Mouse (Mus musculus): ENCODE measurements around the gene Hecw2. TPM values are rescaled to one million over a fixed set of nuclear protein-coding genes. Genes with fewer than 3 reads are reported as not detected.
A peak's percentile ranks its signal among the peaks of the same experiment; 100 is the strongest.

Gene Hecw2
- 8.0 and 8.3 TPM in 2 replicates for polyA plus RNA-seq (2016; fragmentation: Nextera tagmentation; extraction: Ambion mirVana)

DNA sequence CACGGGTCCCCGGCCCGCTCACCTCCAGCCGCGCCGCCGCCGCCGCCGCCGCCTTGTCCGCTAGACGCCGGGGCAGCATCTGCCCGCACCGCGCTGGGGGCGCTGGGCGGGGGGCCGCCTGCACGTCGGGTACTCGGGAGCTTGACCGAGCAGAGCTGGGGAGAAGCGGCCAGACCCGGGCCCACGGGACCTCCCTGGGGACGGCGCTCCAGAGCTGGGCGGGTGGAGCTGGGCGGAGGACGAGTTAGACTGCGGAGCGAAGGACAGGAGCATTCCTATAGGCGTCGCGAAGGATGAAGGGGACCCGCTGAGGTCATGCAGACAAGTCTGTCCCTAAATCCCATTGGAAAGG is at the start of gene Hecw2:
Gene Hecw2, minus strand, starts transcription at position 215 of the 352 bp plus-strand sequence.
- 0 out of 2 replicates have a peak, but pooled peaks cover 4% of the 10 kb centered on the region for H3K4me1 ChIP-seq
- peak within 1 kb of the TSS; percentile 87 for H3K9ac ChIP-seq
- ATAC-seq (ENCODE audit: low FRiP score, low read depth), result peak; percentile 91
- no peaks in the 10 kb centered on the region for H3K36me3 ChIP-seq
- H3K4me2 ChIP-seq (replicated peaks), result peak within 1 kb of the TSS; percentile 71
- H3K27me3 ChIP-seq (replicated peaks), result no peaks in the 10 kb centered on the region
- H3K9me3 ChIP-seq, result no peaks in the 10 kb centered on the region
- H3K27ac ChIP-seq, result peak within 1 kb of the TSS; percentile 86
- H3K4me3 ChIP-seq, result peak within 1 kb of the TSS; percentile 80
- WGBS, result under 1% methylated on average over 38 of the region's 38 CpGs

DNA sequence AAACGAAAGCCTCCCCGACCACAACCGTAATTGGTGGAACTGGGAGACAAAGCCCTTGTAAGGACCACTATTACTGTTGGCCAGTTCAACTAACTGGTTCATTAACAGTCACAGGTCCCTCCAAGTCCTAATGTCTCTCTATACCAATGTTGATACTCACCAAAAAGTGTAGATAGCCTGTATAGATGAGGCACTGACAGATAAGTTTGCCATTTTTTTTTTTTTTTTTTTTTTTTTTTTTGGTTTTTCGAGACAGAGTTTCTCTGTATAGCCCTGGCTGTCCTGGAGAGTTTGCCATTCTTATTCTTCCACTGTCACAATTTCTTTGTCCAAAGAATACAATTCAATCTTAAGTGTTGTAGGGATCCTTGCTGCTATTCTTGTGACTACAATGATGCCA is 47.8 kb upstream of the Hecw2 start:
- Histone ChIP-seq H3K4me2 (replicated peaks) (no peak overlapping the region), H3K9me3 (no peaks in the 10 kb centered on the region), H3K4me1 (no peaks in the 10 kb centered on the region), H3K27me3 (replicated peaks) (no peaks in the 10 kb centered on the region), H3K9ac (no peak overlapping the region), H3K36me3 (no peaks in the 10 kb centered on the region), H3K4me3 (no peak overlapping the region), H3K27ac (no peak overlapping the region)
- no peak for ATAC-seq (ENCODE audit: low FRiP score, low read depth)
- 94% methylated on average over 4 of the region's 4 CpGs for WGBS

GRCm38 (mm10) chr1:54220273-54220672 is 25.3 kb upstream of the Hecw2 start:
- Histone ChIP-seq H3K4me2 (replicated peaks) (no peak overlapping the region), H3K27ac (no peak overlapping the region), H3K4me1 (no peaks in the 10 kb centered on the region), H3K27me3 (replicated peaks) (no peaks in the 10 kb centered on the region), H3K9ac (no peak overlapping the region), H3K4me3 (no peak overlapping the region), H3K36me3 (no peaks in the 10 kb centered on the region), H3K9me3 (no peaks in the 10 kb centered on the region)
- WGBS, result 94% methylated on average over 3 of the region's 3 CpGs
- no peak for ATAC-seq (ENCODE audit: low FRiP score, low read depth)

DNA sequence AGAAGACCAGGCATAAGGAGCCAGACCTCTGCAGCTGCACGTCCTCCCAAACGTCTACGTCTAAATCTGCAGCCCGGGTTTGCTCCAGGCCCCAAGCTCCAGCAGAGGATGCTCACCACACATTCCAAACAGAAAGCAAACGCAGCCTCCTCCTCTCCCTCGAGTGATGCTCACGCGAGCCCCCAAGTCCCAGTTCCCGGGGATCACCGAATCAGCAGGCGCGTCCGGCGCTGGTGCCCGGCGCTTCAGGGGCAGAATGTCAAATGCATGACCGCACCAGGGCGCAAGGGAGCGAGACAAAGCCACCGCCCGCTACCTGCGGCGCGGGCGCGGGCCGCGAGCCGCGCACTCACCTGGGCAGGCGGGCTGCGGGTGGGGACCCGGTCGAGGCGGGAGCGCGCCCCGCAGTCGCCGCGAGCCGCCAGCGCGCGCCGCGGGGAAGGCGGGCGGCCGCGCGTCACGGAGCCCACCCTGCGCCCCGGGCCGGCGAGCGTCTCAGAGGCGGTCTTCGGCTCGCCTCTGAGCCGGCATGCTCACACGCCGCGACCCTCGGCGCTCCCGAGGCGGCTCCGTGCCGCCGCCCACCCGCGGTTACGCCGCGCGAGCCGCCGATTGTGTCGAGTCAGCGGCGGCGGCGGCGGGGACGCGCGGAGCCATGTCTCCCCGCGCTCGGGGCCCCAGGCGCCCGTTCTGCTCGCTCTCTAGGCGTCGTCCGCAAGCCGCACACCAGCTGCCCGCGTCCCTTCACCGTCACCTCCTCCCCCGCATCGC is 600 bp downstream of the Hecw2 start:
- Histone ChIP-seq H3K4me1 (0 out of 2 replicates have a peak, but pooled peaks cover 4% of the 10 kb centered on the region), H3K4me3 (peak overlapping the region; percentile 80), H3K4me2 (replicated peaks) (peak overlapping the region; percentile 71), H3K27me3 (replicated peaks) (no peaks in the 10 kb centered on the region), H3K9ac (peak overlapping the region; percentile 87), H3K36me3 (no peaks in the 10 kb centered on the region), H3K9me3 (no peaks in the 10 kb centered on the region), H3K27ac (peak overlapping the region; percentile 86)
- under 1% methylated on average over 102 of the region's 104 CpGs for WGBS
- ATAC-seq (ENCODE audit: low FRiP score, low read depth), result peak; percentile 91

DNA sequence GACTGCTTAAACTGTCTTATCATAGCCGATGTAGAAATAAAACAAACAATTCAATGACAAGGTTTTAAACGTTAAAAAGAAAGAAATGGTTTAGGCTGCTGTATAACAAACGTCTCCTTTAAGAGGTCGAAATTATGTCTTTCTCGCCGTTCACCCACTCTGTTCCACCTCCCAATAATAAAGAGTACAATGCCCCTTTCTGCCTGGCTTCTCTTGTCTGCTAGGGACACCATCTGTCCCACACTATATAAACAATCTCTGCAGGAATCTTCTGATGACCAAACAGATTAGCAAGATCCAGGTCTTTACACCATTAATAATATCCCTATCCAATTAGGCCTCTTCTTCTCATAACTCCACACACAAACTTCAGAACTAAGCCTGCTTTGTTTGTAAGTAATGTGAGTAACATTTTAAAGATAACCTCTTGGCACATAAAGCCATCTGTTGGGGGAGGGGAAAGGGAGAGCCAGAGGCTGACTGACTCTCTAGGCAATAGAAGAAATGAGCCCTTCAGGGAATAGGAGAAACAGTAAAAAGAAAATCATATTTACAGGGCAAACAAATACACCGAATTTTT is 1.7 kb downstream of the Hecw2 start:
- H3K4me3 ChIP-seq, result no peak overlapping the region; the same call in 1 of the 2 replicates
- no peaks in the 10 kb centered on the region for H3K9me3 ChIP-seq
- no peak overlapping the region for H3K9ac ChIP-seq
- peak overlapping the region; percentile 71 for H3K4me2 ChIP-seq (replicated peaks)
- H3K27me3 ChIP-seq (replicated peaks), result no peaks in the 10 kb centered on the region
- H3K27ac ChIP-seq, result no peak overlapping the region
- 19% methylated on average over 7 of the region's 7 CpGs for WGBS
- 0 out of 2 replicates have a peak, but pooled peaks cover 4% of the 10 kb centered on the region for H3K4me1 ChIP-seq
- no peak for ATAC-seq (ENCODE audit: low FRiP score, low read depth)
- H3K36me3 ChIP-seq, result no peaks in the 10 kb centered on the region

DNA sequence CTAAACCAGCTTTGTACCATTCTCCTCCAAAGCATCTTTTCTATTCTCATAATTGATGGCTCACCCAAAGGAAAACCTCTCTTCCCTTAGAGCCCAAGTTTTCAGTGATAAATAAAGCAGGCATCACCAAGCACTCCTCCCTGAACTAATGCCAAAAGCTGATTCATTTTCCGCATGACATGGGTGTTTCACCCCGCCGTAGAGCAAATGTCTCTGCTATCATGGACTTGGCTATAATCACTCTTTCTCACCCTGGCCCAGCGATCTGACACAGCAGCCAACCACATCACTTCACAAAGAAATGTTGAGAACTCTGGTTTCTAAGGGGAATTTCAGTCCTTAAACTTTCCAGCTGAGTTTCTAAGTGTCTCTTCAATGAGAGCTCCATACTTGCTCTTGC is 7.4 kb downstream of the Hecw2 start:
- Histone ChIP-seq H3K27me3 (replicated peaks) (no peaks in the 10 kb centered on the region), H3K4me2 (replicated peaks) (no peak overlapping the region), H3K4me1 (0 out of 2 replicates have a peak, but pooled peaks cover 2% of the 10 kb centered on the region), H3K9ac (no peak overlapping the region), H3K4me3 (no peak overlapping the region), H3K36me3 (no peaks in the 10 kb centered on the region), H3K9me3 (no peaks in the 10 kb centered on the region), H3K27ac (no peak overlapping the region)
- 78% methylated on average over 4 of the region's 4 CpGs for WGBS
- no peak for ATAC-seq (ENCODE audit: low FRiP score, low read depth)

DNA sequence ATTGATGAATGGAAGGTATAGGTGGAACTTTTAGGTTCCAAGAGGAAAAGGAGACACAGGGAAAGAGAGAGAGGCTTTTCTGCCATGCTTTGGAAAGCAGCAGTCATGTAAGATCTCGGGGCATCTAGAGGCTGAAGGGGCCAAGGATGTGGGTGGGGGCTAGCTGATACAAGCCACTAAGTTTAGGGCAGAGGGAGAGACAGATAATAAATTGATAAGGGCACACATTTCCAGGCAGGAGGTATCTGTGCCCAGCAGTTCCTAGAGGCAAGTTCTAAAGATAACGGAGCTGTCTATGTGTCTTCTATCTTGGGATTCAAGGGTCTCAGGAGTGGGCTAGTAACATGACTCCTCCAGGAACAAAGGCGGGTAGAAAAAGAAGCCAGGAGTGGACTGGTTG is 8.6 kb downstream of the Hecw2 start:
- H3K4me1 ChIP-seq, result no peaks in the 10 kb centered on the region
- no peaks in the 10 kb centered on the region for H3K36me3 ChIP-seq
- WGBS, result 62% methylated on average over 3 of the region's 3 CpGs
- H3K4me2 ChIP-seq (replicated peaks), result no peak overlapping the region
- ATAC-seq (ENCODE audit: low FRiP score, low read depth), result no peak
- H3K9me3 ChIP-seq, result no peaks in the 10 kb centered on the region
- H3K4me3 ChIP-seq, result no peak overlapping the region
- H3K9ac ChIP-seq, result no peak overlapping the region
- no peaks in the 10 kb centered on the region for H3K27me3 ChIP-seq (replicated peaks)
- H3K27ac ChIP-seq, result no peak overlapping the region

DNA sequence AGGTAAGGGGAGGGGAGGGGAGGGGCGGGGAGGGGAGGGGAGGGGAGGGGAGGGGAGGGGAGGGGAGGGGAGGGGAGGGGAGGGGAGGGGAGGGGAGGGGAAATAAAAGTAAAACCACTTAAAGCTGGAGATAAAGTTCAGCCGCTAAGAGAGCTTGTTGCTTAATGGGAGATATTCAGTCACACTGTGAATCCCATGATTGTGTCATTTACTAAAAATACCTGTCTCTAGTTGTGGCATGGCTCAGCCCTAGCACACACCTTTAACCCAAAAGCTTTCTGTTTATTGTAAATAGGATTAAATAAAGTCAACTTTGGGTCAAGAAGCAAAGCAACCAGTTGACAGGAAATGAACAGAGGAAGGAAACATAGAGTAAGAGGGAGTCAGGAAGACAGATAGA is 14.3 kb downstream of the Hecw2 start:
- H3K9ac ChIP-seq, result no peak overlapping the region
- H3K27ac ChIP-seq, result no peak overlapping the region
- no peak overlapping the region for H3K4me2 ChIP-seq (replicated peaks)
- H3K36me3 ChIP-seq, result no peaks in the 10 kb centered on the region
- no peaks in the 10 kb centered on the region for H3K27me3 ChIP-seq (replicated peaks)
- H3K4me3 ChIP-seq, result no peak overlapping the region
- 70% methylated on average over 1 of the region's 2 CpGs for WGBS
- H3K9me3 ChIP-seq, result no peaks in the 10 kb centered on the region
- no peak for ATAC-seq (ENCODE audit: low FRiP score, low read depth)
- no peaks in the 10 kb centered on the region for H3K4me1 ChIP-seq

- Histone ChIP-seq H3K9me3 (no peaks in the 10 kb centered on the region), H3K9ac (no peak overlapping the region), H3K27ac (no peak overlapping the region), H3K4me3 (no peak overlapping the region), H3K27me3 (replicated peaks) (no peaks in the 10 kb centered on the region), H3K36me3 (no peaks in the 10 kb centered on the region), H3K4me2 (replicated peaks) (no peak overlapping the region), H3K4me1 (no peaks in the 10 kb centered on the region)
- 90% methylated on average over 7 of the region's 7 CpGs for WGBS
- ATAC-seq (ENCODE audit: low FRiP score, low read depth), result no peak
Observed at GRCm38 (mm10) chr1:54179179-54179578, 15.8 kb downstream of the Hecw2 start.

GRCm38 (mm10) chr1:54176592-54176991 is 18.4 kb downstream of the Hecw2 start:
- 89% methylated on average over 2 of the region's 2 CpGs for WGBS
- Histone ChIP-seq H3K9me3 (no peaks in the 10 kb centered on the region), H3K36me3 (no peaks in the 10 kb centered on the region), H3K4me3 (no peak overlapping the region), H3K4me1 (no peaks in the 10 kb centered on the region), H3K4me2 (replicated peaks) (no peak overlapping the region), H3K27ac (no peak overlapping the region), H3K9ac (no peak overlapping the region), H3K27me3 (replicated peaks) (no peaks in the 10 kb centered on the region)
- ATAC-seq (ENCODE audit: low FRiP score, low read depth), result no peak

- Histone ChIP-seq H3K9ac (no peak overlapping the region), H3K4me1 (no peaks in the 10 kb centered on the region), H3K27me3 (replicated peaks) (no peaks in the 10 kb centered on the region), H3K27ac (no peak overlapping the region), H3K4me3 (no peak overlapping the region), H3K4me2 (replicated peaks) (no peak overlapping the region), H3K36me3 (no peaks in the 10 kb centered on the region), H3K9me3 (no peaks in the 10 kb centered on the region)
- ATAC-seq (ENCODE audit: low FRiP score, low read depth), result no peak
- WGBS, result 90% methylated on average over 3 of the region's 3 CpGs
Observed at GRCm38 (mm10) chr1:54168014-54168413, 27.0 kb downstream of the Hecw2 start.

- no peak for ATAC-seq (ENCODE audit: low FRiP score, low read depth)
- Histone ChIP-seq H3K36me3 (no peaks in the 10 kb centered on the region), H3K27me3 (replicated peaks) (no peaks in the 10 kb centered on the region), H3K4me2 (replicated peaks) (no peak overlapping the region), H3K9ac (no peak overlapping the region), H3K27ac (no peak overlapping the region), H3K4me3 (no peak overlapping the region), H3K4me1 (no peaks in the 10 kb centered on the region), H3K9me3 (no peaks in the 10 kb centered on the region)
- WGBS, result 81% methylated on average over 1 of the region's 1 CpGs
Observed at GRCm38 (mm10) chr1:54159531-54159930, 35.4 kb downstream of the Hecw2 start.

Data from neural tube, embryonic 12.5 days (tissue).